Mouse (Mus musculus) MEL (cell line): Measurements from ENCODE around the gene Rag2.

ENCODE experiments used
- CTCF ChIP-seq, 3 experiments: IDR thresholded peaks in 2 of 3; conservative IDR thresholded peaks in 1 of 3; 2 replicates each; pipeline ENCODE4 v1.5.1; 2011 to 2012; ENCODE audit warnings: low read length in 3 of 3, low read depth in 2 of 3, mild to moderate bottlenecking in 2 of 3, improper control_type of control experiment in 1 of 3, inconsistent platforms in 1 of 3, mixed read lengths in 1 of 3, moderate library complexity in 1 of 3; ENCODE audit not compliant: control insufficient read depth in 1 of 3, insufficient read depth in 1 of 3, poor library complexity in 1 of 3, severe bottlenecking in 1 of 3
- EP300 ChIP-seq, 2 experiments: IDR thresholded peaks; 2 replicates each; pipeline ENCODE4 v1.6.1; 2011; ENCODE audit warnings: improper control_type of control experiment in 2 of 2, low read length in 2 of 2, low read depth in 1 of 2, mild to moderate bottlenecking in 1 of 2
- HCFC1 ChIP-seq: IDR thresholded peaks from 2 replicates; pipeline ENCODE4 v1.6.1; 2012; ENCODE audit warnings: low read depth, mild to moderate bottlenecking, inconsistent platforms, low read length, improper control_type of control experiment, moderate library complexity
- JUND ChIP-seq: IDR thresholded peaks from 2 replicates; pipeline ENCODE4 v1.6.1; 2011; ENCODE audit warnings: low read depth, mild to moderate bottlenecking, improper control_type of control experiment, low read length
- MAFK ChIP-seq: IDR thresholded peaks from 2 replicates; pipeline ENCODE4 v1.6.1; 2011; ENCODE audit warnings: low read depth, mild to moderate bottlenecking, low read length, improper control_type of control experiment, borderline replicate concordance
- MAZ ChIP-seq: IDR thresholded peaks from 2 replicates; pipeline ENCODE4 v1.6.1; 2012; ENCODE audit warnings: low read depth, mild to moderate bottlenecking, inconsistent platforms, low read length, improper control_type of control experiment
- MXI1 ChIP-seq: IDR thresholded peaks from 2 replicates; pipeline ENCODE4 v1.6.1; 2011; ENCODE audit warnings: mild to moderate bottlenecking, low read depth, low read length, improper control_type of control experiment
- MYC ChIP-seq: IDR thresholded peaks from 2 replicates; pipeline ENCODE4 v1.6.1; 2011; ENCODE audit warnings: low read depth, mild to moderate bottlenecking, low read length, improper control_type of control experiment, moderate library complexity
- POLR2A ChIP-seq, 2 experiments: IDR thresholded peaks; 2 replicates each; pipeline ENCODE4 v1.6.1; 2011 to 2012; ENCODE audit warnings: low read length in 2 of 2, mild to moderate bottlenecking in 2 of 2, control low read depth in 1 of 2, improper control_type of control experiment in 1 of 2, low read depth in 1 of 2, moderate library complexity in 1 of 2; ENCODE audit not compliant: control insufficient read depth in 1 of 2, insufficient read depth in 1 of 2, poor library complexity in 1 of 2
- TAL1 ChIP-seq: IDR thresholded peaks from 2 replicates; pipeline ENCODE4 v1.6.1; 2012; ENCODE audit warnings: mild to moderate bottlenecking, inconsistent platforms, low read length, moderate library complexity, mixed read lengths
- USF1 ChIP-seq: IDR thresholded peaks from 2 replicates; pipeline ENCODE4 v1.6.1; 2014; ENCODE audit warnings: low read depth, mild to moderate bottlenecking, inconsistent platforms, low read length, improper control_type of control experiment, moderate library complexity
- ZC3H11A ChIP-seq: IDR thresholded peaks from 2 replicates; pipeline ENCODE4 v1.6.1; 2012; ENCODE audit warnings: low read depth, mild to moderate bottlenecking, inconsistent platforms, low read length, improper control_type of control experiment
- ZMIZ1 ChIP-seq: IDR thresholded peaks from 2 replicates; pipeline ENCODE4 v1.6.1; 2012; ENCODE audit warnings: low read depth, mild to moderate bottlenecking, inconsistent platforms, low read length, improper control_type of control experiment, moderate library complexity

GRCm38 (mm10) chr2:101679164-101679784, 54.8 kb downstream of the Rag2 start:
- TF ChIP-seq MYC (no peak), JUND (no peak), CTCF (IDR thresholded peaks at IDR 0.05 in 2 of 3, conservative IDR thresholded peaks at IDR 0.05 in 1 of 3; ENCODE audit: control insufficient read depth in 1 of 3, insufficient read depth in 1 of 3, low read depth in 2 of 3, low read length in 3 of 3, poor library complexity in 1 of 3, severe bottlenecking in 1 of 3) (no peak), USF1 (peak; percentile 75), ZMIZ1 (no peak), TAL1 (no peak), POLR2A (IDR thresholded peaks at IDR 0.05; ENCODE audit: control insufficient read depth in 1 of 2, insufficient read depth in 1 of 2, low read depth in 1 of 2, low read length in 2 of 2, poor library complexity in 1 of 2) (no peak), MAZ (0 out of 2 replicates have a peak, but pooled peaks have one; percentile 37), MXI1 (no peak), MAFK (no peak), ZC3H11A (no peak), EP300 (IDR thresholded peaks at IDR 0.05; ENCODE audit: low read depth in 1 of 2, low read length in 2 of 2) (no peak), HCFC1 (no peak)
